Mouse (Mus musculus) left cerebral cortex, postnatal 14 days (tissue): ENCODE measurements at regions not wholly inside any gene's neighbourhood (a gene's known extent, or its start where the extent isn't known, plus 50 kb on each side); places are given as distances from the start of the nearest gene placed in this dataset.
A peak's percentile ranks its signal among the peaks of the same experiment; 100 is the strongest.
"Not testable (repeated sequence)": the region's sequence is repeated elsewhere in the genome, so short reads cannot be mapped to it uniquely, and the experiment has no call there.

ENCODE experiments used
- DNase-seq, 2 experiments: peaks; one replicate each; pipeline ENCODE4 v3.0.0; 2021 to 2022; ENCODE audit warnings: low spot score in 2 of 2, mixed read lengths in 1 of 2
- intact Hi-C: fragments of 180-260 bp; cut with DNase I; formaldehyde crosslinking; loops from one replicate; pipeline ENCODE4 v1.15.1; 2025

- intact Hi-C loops = no loop called here
- DNase-seq = no peak
Observed at GRCm38 (mm10) chr1:16904690-16905089, 811.6 kb upstream of the 4930444P10Rik start.

- DNase-seq, intact Hi-C loops: not testable (repeated sequence)
Observed at GRCm38 (mm10) chr1:16868383-16868782, 775.3 kb upstream of the 4930444P10Rik start.

- intact Hi-C loops, DNase-seq: not testable (repeated sequence)
Observed at GRCm38 (mm10) chr1:16867086-16867835, 774.1 kb upstream of the 4930444P10Rik start.

GRCm38 (mm10) chr1:16837111-16837510 lies 744.0 kb upstream of the 4930444P10Rik start:
- intact Hi-C loops = no loop called here
- DNase-seq = no peak

- intact Hi-C loops, DNase-seq: not testable (repeated sequence)
Observed at GRCm38 (mm10) chr1:16824709-16825108, 731.6 kb upstream of the 4930444P10Rik start.

GRCm38 (mm10) chr1:16824057-16824456 lies 730.9 kb upstream of the 4930444P10Rik start:
- no peak for DNase-seq
- intact Hi-C loops = no loop called here

- no peak for DNase-seq
- intact Hi-C loops = no loop called here
Observed at GRCm38 (mm10) chr1:16821186-16821585, 728.1 kb upstream of the 4930444P10Rik start.

GRCm38 (mm10) chr1:16816572-16816971 lies 723.4 kb upstream of the 4930444P10Rik start:
- intact Hi-C loops = no loop called here
- DNase-seq = no peak

- intact Hi-C loops = no loop called here
Observed at GRCm38 (mm10) chr1:16815731-16816130, 722.6 kb upstream of the 4930444P10Rik start.

GRCm38 (mm10) chr1:16809370-16810150 lies 716.4 kb upstream of the 4930444P10Rik start:
- intact Hi-C loops = no loop called here
- DNase-seq = peak in 1 of 2 experiments; percentile 13

More at GRCm38 (mm10) chr1:16815731-16816130, 722.6 kb upstream of the 4930444P10Rik start:
- no peak for DNase-seq

GRCm38 (mm10) chr1:16798292-16798691 lies 705.2 kb upstream of the 4930444P10Rik start:
- peak; percentile 84 to 89 for DNase-seq
- intact Hi-C loops = loop anchor here (1.0 kb wide), 1 partner anchor 325 kb away; no protein-coding TSS in a partner anchor

GRCm38 (mm10) chr1:16796449-16796848 lies 703.3 kb upstream of the 4930444P10Rik start:
- intact Hi-C loops = no loop called here
- DNase-seq = no peak

- intact Hi-C loops = no loop called here
- DNase-seq = no peak
Observed at GRCm38 (mm10) chr1:16790733-16791309, 697.7 kb upstream of the 4930444P10Rik start.

GRCm38 (mm10) chr1:16779791-16780190 lies 686.7 kb upstream of the 4930444P10Rik start:
- intact Hi-C loops = no loop called here
- no peak for DNase-seq

- intact Hi-C loops = no loop called here
- no peak for DNase-seq
Observed at GRCm38 (mm10) chr1:16760951-16761350, 667.8 kb upstream of the 4930444P10Rik start.
